Mouse (Mus musculus) ES-E14 (cell line): ENCODE results near the gene Arl4c.

ENCODE experiments used
- HCFC1 ChIP-seq: IDR thresholded peaks from 2 replicates; pipeline ENCODE4 v1.6.1; 2012; ENCODE audit warnings: low read length, inconsistent platforms, borderline replicate concordance; ENCODE audit not compliant: insufficient read depth
- MAFK ChIP-seq: IDR thresholded peaks from 2 replicates; pipeline ENCODE4 v1.6.1; 2014; ENCODE audit warnings: mild to moderate bottlenecking, low read depth, low read length, inconsistent platforms; ENCODE audit not compliant: insufficient read depth
- ZNF384 ChIP-seq: IDR thresholded peaks from 2 replicates; pipeline ENCODE4 v1.6.1; 2012; ENCODE audit warnings: low read depth, low read length, inconsistent platforms

GRCm38 (mm10) chr1:88750126-88750525 is 48.1 kb upstream of the Arl4c start:
- TF ChIP-seq ZNF384: no peak
- TF ChIP-seq HCFC1: no peak
- TF ChIP-seq MAFK: no peak
